Mouse (Mus musculus) midbrain, postnatal 0 days (tissue): ENCODE measurements at regions not wholly inside any gene's neighbourhood (a gene's known extent, or its start where the extent isn't known, plus 50 kb on each side); places are given as distances from the start of the nearest gene placed in this dataset.

Experiments used
- ATAC-seq: fragments of 200-750 bp; cut with Nextera tagmentation; 2 replicates; pipeline ENCODE4 v1.8.0; 2017; ENCODE audit warnings: moderate number of reproducible peaks, mild to moderate bottlenecking, moderate TSS enrichment, moderate library complexity; ENCODE audit not compliant: low FRiP score
- DNase-seq: peaks from one replicate; pipeline ENCODE4 v3.0.0-alpha.2; 2015; ENCODE audit warnings: low spot score
- H3K27ac ChIP-seq: fragments of 300-500 bp; sonication (generic); 2 replicates; pipeline ENCODE4 v1.5.1; 2014; ENCODE audit warnings: low read depth, mild to moderate bottlenecking, low read length, mixed read lengths
- H3K27me3 ChIP-seq: fragments of 300-500 bp; sonication (generic); 2 replicates; pipeline ENCODE4 v1.6.1; 2014; ENCODE audit warnings: low read length, control low read depth, mixed read lengths; ENCODE audit not compliant: insufficient read depth
- H3K36me3 ChIP-seq: fragments of 300-500 bp; sonication (generic); 2 replicates; pipeline ENCODE4 v1.6.1; 2014; ENCODE audit warnings: low read length, control low read depth, mixed read lengths; ENCODE audit not compliant: insufficient read depth
- H3K4me1 ChIP-seq: fragments of 300-500 bp; sonication (generic); 2 replicates; pipeline ENCODE4 v1.6.1; 2014; ENCODE audit warnings: mild to moderate bottlenecking, control low read depth, antibody characterized with exemption, low read length, mixed read lengths; ENCODE audit not compliant: insufficient read depth
- H3K4me2 ChIP-seq: fragments of 300-500 bp; sonication (generic); 2 replicates; pipeline ENCODE4 v1.6.1; 2014; ENCODE audit warnings: low read depth, mild to moderate bottlenecking, low read length, mixed read lengths; ENCODE audit not compliant: poor library complexity, severe bottlenecking
- H3K4me3 ChIP-seq: fragments of 300-500 bp; sonication (generic); 2 replicates; pipeline ENCODE4 v1.5.1; 2014; ENCODE audit warnings: low read depth, mild to moderate bottlenecking, low read length, moderate library complexity
- H3K9ac ChIP-seq: fragments of 300-500 bp; sonication (generic); replicated peaks from 2 replicates; pipeline ENCODE4 v1.6.1; 2014; ENCODE audit warnings: mild to moderate bottlenecking, low read length, moderate library complexity, mixed read lengths; ENCODE audit not compliant: poor library complexity, severe bottlenecking
- H3K9me3 ChIP-seq: fragments of 300-500 bp; sonication (generic); 2 replicates; pipeline ENCODE4 v1.6.1; 2016; ENCODE audit warnings: low read length, control low read depth
- CTCF ChIP-seq: IDR thresholded peaks from 2 replicates; pipeline ENCODE4 v1.5.1; 2016; ENCODE audit warnings: antibody characterized with exemption, mild to moderate bottlenecking
- WGBS: fragments of 180-500 bp; shearing (Covaris S2); extraction: QIAGEN DNeasy Blood & Tissue Kit; methylation state at CpG from one replicate; pipeline ENCODE4 v1.1.7; 2014; 5-methylcytosine and 5-hydroxymethylcytosine counted together

DNA sequence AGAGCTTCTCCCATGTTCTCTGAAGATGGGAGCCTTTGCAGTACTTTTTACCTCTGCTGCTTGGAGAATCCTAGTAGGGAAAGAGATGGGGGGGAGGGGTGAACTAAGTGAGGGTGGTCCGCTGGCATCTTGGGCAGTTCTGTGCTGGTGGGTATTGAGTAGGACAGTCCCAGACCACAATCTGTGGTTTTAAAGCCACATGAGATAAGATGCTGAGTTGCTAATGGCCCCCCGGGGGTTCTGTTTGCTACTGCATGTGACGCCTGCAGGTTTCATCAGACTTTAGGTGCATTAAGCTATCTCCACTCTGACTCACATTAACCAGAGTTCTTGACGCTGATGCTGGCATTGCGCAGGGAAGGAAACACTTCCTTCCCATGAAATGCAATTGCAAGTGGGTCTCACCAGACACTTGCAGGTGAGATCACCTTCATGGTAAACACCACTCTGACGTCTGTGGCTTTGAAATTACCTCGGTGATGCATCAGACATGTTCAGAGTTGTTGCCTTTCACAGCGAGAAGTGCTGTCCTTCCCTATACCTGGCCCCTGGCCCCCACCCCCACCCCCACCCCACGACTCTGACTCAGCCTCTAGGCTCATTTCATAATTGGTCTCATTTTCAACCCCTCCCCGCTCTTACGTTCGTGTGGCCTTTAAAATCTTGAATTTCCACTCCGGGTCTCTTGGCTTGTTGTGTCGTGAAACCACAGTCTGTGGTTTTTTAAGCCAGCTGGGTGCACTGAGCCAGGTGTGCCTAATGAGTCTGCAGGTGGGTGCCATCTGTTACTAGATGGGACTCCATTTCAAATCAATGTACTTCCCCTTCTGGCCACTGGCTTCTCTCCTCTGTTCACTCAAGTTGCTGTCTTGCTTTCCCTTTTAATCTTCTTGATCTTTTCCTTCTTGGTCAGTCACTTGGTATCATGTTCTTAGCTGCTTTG lies 94.8 kb upstream of the Synm start:
- H3K9me3 ChIP-seq, result no peaks in the 10 kb centered on the region
- DNase-seq, result peak; percentile 15
- no peaks in the 10 kb centered on the region for H3K36me3 ChIP-seq
- 80% methylated on average over 14 of the region's 14 CpGs for WGBS
- no peak overlapping the region for H3K4me2 ChIP-seq
- no peak overlapping the region for H3K4me3 ChIP-seq
- H3K27ac ChIP-seq, result no peak overlapping the region
- no peaks in the 10 kb centered on the region for H3K4me1 ChIP-seq
- TF ChIP-seq CTCF, result no peak
- no peaks in the 10 kb centered on the region for H3K27me3 ChIP-seq
- no peak for ATAC-seq
- no peak overlapping the region for H3K9ac ChIP-seq

- WGBS, result 96% methylated on average over 3 of the region's 3 CpGs
- Histone ChIP-seq H3K4me3 (no peak overlapping the region), H3K36me3 (no peaks in the 10 kb centered on the region), H3K27ac (no peak overlapping the region), H3K4me1 (peaks cover 6% of the 10 kb centered on the region; the same call in 1 of the 2 replicates), H3K9ac (no peak overlapping the region), H3K27me3 (no peaks in the 10 kb centered on the region), H3K9me3 (no peaks in the 10 kb centered on the region), H3K4me2 (no peak overlapping the region)
- DNase-seq (no peak), ATAC-seq (no peak)
- no peak for TF ChIP-seq CTCF
Observed at GRCm38 (mm10) chr7:67852859-67853258, 93.3 kb upstream of the Synm start.

DNA sequence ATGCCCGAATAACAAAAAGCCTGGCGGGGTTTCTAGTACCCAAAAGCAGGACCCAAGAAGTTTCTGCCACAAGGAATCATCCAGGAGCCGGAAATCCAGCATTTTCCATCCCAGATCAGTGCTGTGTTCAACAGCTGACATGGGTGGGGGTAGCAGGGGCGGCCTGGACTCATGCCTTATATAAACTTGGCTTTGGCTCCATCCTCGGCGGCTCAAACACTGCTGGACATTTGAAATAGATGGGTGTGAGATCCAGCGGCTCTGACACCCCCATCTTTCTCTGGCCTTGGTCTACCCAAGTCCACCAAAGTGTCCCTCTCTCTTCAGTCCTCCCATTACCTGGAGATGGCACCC lies 89.9 kb upstream of the Synm start:
- Histone ChIP-seq H3K27ac (peak overlapping the region; percentile 78), H3K9ac (peak overlapping the region; percentile 63), H3K4me3 (peak overlapping the region; percentile 43), H3K4me1 (peaks cover 6% of the 10 kb centered on the region; the same call in 1 of the 2 replicates), H3K36me3 (no peaks in the 10 kb centered on the region), H3K4me2 (peak overlapping the region; percentile 65), H3K27me3 (no peaks in the 10 kb centered on the region), H3K9me3 (no peaks in the 10 kb centered on the region)
- WGBS, result 8% methylated on average over 7 of the region's 7 CpGs
- no peak for TF ChIP-seq CTCF
- ATAC-seq, result peak; percentile 50; the same call in 1 of the 2 replicates
- no peak for DNase-seq

- Histone ChIP-seq H3K27ac (peak overlapping the region; percentile 78), H3K4me1 (peaks cover 6% of the 10 kb centered on the region; the same call in 1 of the 2 replicates), H3K9me3 (no peaks in the 10 kb centered on the region), H3K36me3 (no peaks in the 10 kb centered on the region), H3K4me2 (peak overlapping the region; percentile 65), H3K9ac (peak overlapping the region; percentile 63), H3K4me3 (peak overlapping the region; percentile 43), H3K27me3 (no peaks in the 10 kb centered on the region)
- DNase-seq (peak; percentile 86), ATAC-seq (peak; percentile 96)
- 2% methylated on average over 34 of the region's 35 CpGs for WGBS
- no peak for TF ChIP-seq CTCF
Observed at GRCm38 (mm10) chr7:67848589-67849508, 89.3 kb upstream of the Synm start.

- H3K27ac ChIP-seq, result no peak overlapping the region
- DNase-seq (no peak), ATAC-seq (no peak)
- 17% methylated on average over 8 of the region's 8 CpGs for WGBS
- no peaks in the 10 kb centered on the region for H3K9me3 ChIP-seq
- no peak overlapping the region for H3K4me3 ChIP-seq
- no peak for TF ChIP-seq CTCF
- H3K4me1 ChIP-seq, result peaks cover 6% of the 10 kb centered on the region; the same call in 1 of the 2 replicates
- no peaks in the 10 kb centered on the region for H3K27me3 ChIP-seq
- no peak overlapping the region for H3K9ac ChIP-seq
- H3K4me2 ChIP-seq, result no peak overlapping the region
- no peaks in the 10 kb centered on the region for H3K36me3 ChIP-seq
Observed at GRCm38 (mm10) chr7:67846796-67847195, 87.3 kb upstream of the Synm start.
